Mouse (Mus musculus) hindbrain, embryonic 11.5 days (tissue): ENCODE data around the gene Acot11. TPM values are rescaled to one million over a fixed set of nuclear protein-coding genes. Genes with fewer than 3 reads are reported as not detected.
A peak's percentile ranks its signal among the peaks of the same experiment; 100 is the strongest.

Experiments
- ATAC-seq: fragments of 200-750 bp; cut with Nextera tagmentation; 2 replicates; pipeline ENCODE4 v1.8.0; 2017; ENCODE audit warnings: mild to moderate bottlenecking, moderate TSS enrichment, moderate library complexity; ENCODE audit not compliant: low FRiP score
- DNase-seq: peaks from one replicate; pipeline ENCODE4 v3.0.0-alpha.2; 2015; ENCODE audit warnings: low spot score
- H3K27ac ChIP-seq: fragments of 300-500 bp; sonication (generic); 2 replicates; pipeline ENCODE4 v1.5.1; 2014; ENCODE audit warnings: mild to moderate bottlenecking, low read depth, low read length
- H3K27me3 ChIP-seq: fragments of 300-500 bp; sonication (generic); 2 replicates; pipeline ENCODE4 v1.6.1; 2014; ENCODE audit warnings: mild to moderate bottlenecking, low read length, moderate library complexity, mixed read lengths; ENCODE audit not compliant: control insufficient read depth, insufficient read depth
- H3K36me3 ChIP-seq: fragments of 300-500 bp; sonication (generic); 2 replicates; pipeline ENCODE4 v1.6.1; 2014; ENCODE audit warnings: mild to moderate bottlenecking, low read length, moderate library complexity, mixed read lengths; ENCODE audit not compliant: control insufficient read depth, insufficient read depth
- H3K4me1 ChIP-seq: fragments of 300-500 bp; sonication (generic); replicated peaks from 2 replicates; pipeline ENCODE4 v1.6.1; 2014; ENCODE audit warnings: low read length, mixed read lengths; ENCODE audit not compliant: control insufficient read depth, insufficient read depth
- H3K4me2 ChIP-seq: fragments of 300-500 bp; sonication (generic); replicated peaks from 2 replicates; pipeline ENCODE4 v1.6.1; 2014; ENCODE audit warnings: mild to moderate bottlenecking, low read depth, low read length
- H3K4me3 ChIP-seq: fragments of 300-500 bp; sonication (generic); 2 replicates; pipeline ENCODE4 v1.5.1; 2014; ENCODE audit warnings: low read depth, low read length
- H3K9ac ChIP-seq: fragments of 300-500 bp; sonication (generic); 2 replicates; pipeline ENCODE4 v1.6.1; 2014; ENCODE audit warnings: low read depth, low read length
- H3K9me3 ChIP-seq: fragments of 300-500 bp; sonication (generic); 2 replicates; pipeline ENCODE4 v1.6.1; 2016; ENCODE audit warnings: low read length; ENCODE audit not compliant: control insufficient read depth
- WGBS: fragments of 180-500 bp; shearing (Covaris S2); extraction: QIAGEN DNeasy Blood & Tissue Kit; methylation state at CpG from one replicate; pipeline ENCODE4 v1.1.7; 2014; 5-methylcytosine and 5-hydroxymethylcytosine counted together
- polyA plus RNA-seq: library from polyadenylated mRNA; unstranded; fragments of >200 nt; fragmentation: Nextera tagmentation; extraction: Ambion mirVana; gene quantifications from 2 replicates; pipeline ENCODE4 v1.2.1, GENCODE M21; 2014

Acot11 gene
- polyA plus RNA-seq, 1 experiment from 2014 or later = 1.4 TPM

GRCm38 (mm10) chr4:106818332-106818731, 13.5 kb upstream of the Acot11 start:
- Histone ChIP-seq H3K4me2 (no peak overlapping the region), H3K36me3 (no peaks in the 10 kb centered on the region), H3K4me3 (no peak overlapping the region), H3K9me3 (no peaks in the 10 kb centered on the region), H3K9ac (no peak overlapping the region), H3K27ac (no peak overlapping the region), H3K27me3 (no peaks in the 10 kb centered on the region), H3K4me1 (no peaks in the 10 kb centered on the region)
- no peak for DNase-seq
- ATAC-seq = no peak
- WGBS = 74% methylated on average over 6 of the region's 6 CpGs

- 91% methylated on average over 4 of the region's 4 CpGs for WGBS
These were observed 12.2 kb upstream of the Acot11 start for GRCm38 (mm10) chr4:106817017-106817416.

GRCm38 (mm10) chr4:106815396-106816324, 10.9 kb upstream of the Acot11 start:
- no peak for DNase-seq
- no peak overlapping the region for H3K4me3 ChIP-seq
- no peaks in the 10 kb centered on the region for H3K27me3 ChIP-seq
- ATAC-seq = no peak
- no peak overlapping the region for H3K27ac ChIP-seq
- no peaks in the 10 kb centered on the region for H3K4me1 ChIP-seq
- H3K36me3 ChIP-seq = no peaks in the 10 kb centered on the region
- no peak overlapping the region for H3K9ac ChIP-seq
- no peak overlapping the region for H3K4me2 ChIP-seq
- WGBS = 74% methylated on average over 22 of the region's 25 CpGs
- H3K9me3 ChIP-seq = no peaks in the 10 kb centered on the region

More at GRCm38 (mm10) chr4:106817017-106817416, 12.2 kb upstream of the Acot11 start:
- Histone ChIP-seq H3K27me3 (no peaks in the 10 kb centered on the region), H3K4me3 (no peak overlapping the region), H3K4me2 (no peak overlapping the region), H3K9ac (no peak overlapping the region), H3K9me3 (no peaks in the 10 kb centered on the region), H3K27ac (no peak overlapping the region), H3K36me3 (no peaks in the 10 kb centered on the region), H3K4me1 (no peaks in the 10 kb centered on the region)
- DNase-seq = no peak
- no peak for ATAC-seq

GRCm38 (mm10) chr4:106811162-106811561, 6.4 kb upstream of the Acot11 start:
- 94% methylated on average over 8 of the region's 8 CpGs for WGBS

GRCm38 (mm10) chr4:106810039-106810438, 5.2 kb upstream of the Acot11 start:
- DNase-seq (no peak), ATAC-seq (no peak)
- Histone ChIP-seq H3K27ac (no peak overlapping the region), H3K4me1 (peaks cover 2% of the 10 kb centered on the region; the same call in 1 of the 2 replicates), H3K27me3 (peaks cover 3% of the 10 kb centered on the region; the same call in 1 of the 2 replicates), H3K9me3 (no peaks in the 10 kb centered on the region), H3K4me3 (no peak overlapping the region), H3K36me3 (no peaks in the 10 kb centered on the region), H3K4me2 (no peak overlapping the region), H3K9ac (no peak overlapping the region)
- WGBS = 89% methylated on average over 6 of the region's 6 CpGs

More at GRCm38 (mm10) chr4:106811162-106811561, 6.4 kb upstream of the Acot11 start:
- Histone ChIP-seq H3K9me3 (no peaks in the 10 kb centered on the region), H3K27me3 (no peaks in the 10 kb centered on the region), H3K4me2 (no peak overlapping the region), H3K36me3 (no peaks in the 10 kb centered on the region), H3K9ac (no peak overlapping the region), H3K27ac (no peak overlapping the region), H3K4me3 (no peak overlapping the region), H3K4me1 (no peaks in the 10 kb centered on the region)
- DNase-seq (no peak), ATAC-seq (no peak)

- WGBS = 85% methylated on average over 3 of the region's 3 CpGs
- DNase-seq (no peak), ATAC-seq (no peak)
- Histone ChIP-seq H3K4me3 (no peak overlapping the region), H3K9ac (no peak overlapping the region), H3K27ac (no peak overlapping the region), H3K4me2 (no peak overlapping the region), H3K9me3 (no peaks in the 10 kb centered on the region), H3K27me3 (peaks cover 8% of the 10 kb centered on the region; the same call in 1 of the 2 replicates), H3K4me1 (peaks cover 2% of the 10 kb centered on the region; the same call in 1 of the 2 replicates), H3K36me3 (no peaks in the 10 kb centered on the region)
These were observed 2.5 kb upstream of the Acot11 start for GRCm38 (mm10) chr4:106807287-106807686.

- WGBS = 51% methylated on average over 2 of the region's 2 CpGs
- H3K27ac ChIP-seq = no peak overlapping the region
- H3K4me1 ChIP-seq = peaks cover 2% of the 10 kb centered on the region; the same call in 1 of the 2 replicates
- peaks cover 8% of the 10 kb centered on the region; the same call in 1 of the 2 replicates for H3K27me3 ChIP-seq
- no peak overlapping the region for H3K9ac ChIP-seq
- no peaks in the 10 kb centered on the region for H3K36me3 ChIP-seq
- no peak overlapping the region for H3K4me2 ChIP-seq
- no peak for ATAC-seq
- DNase-seq = no peak
- no peaks in the 10 kb centered on the region for H3K9me3 ChIP-seq
- no peak overlapping the region for H3K4me3 ChIP-seq
These were observed 1.1 kb upstream of the Acot11 start for GRCm38 (mm10) chr4:106805890-106806289.

GRCm38 (mm10) chr4:106804201-106804909, 443 bp downstream of the Acot11 start:
- H3K4me1 ChIP-seq = peaks cover 5% of the 10 kb centered on the region; the same call in 1 of the 2 replicates
- H3K4me2 ChIP-seq = peak overlapping the region; percentile 29
- no peaks in the 10 kb centered on the region for H3K36me3 ChIP-seq
- no peaks in the 10 kb centered on the region for H3K9me3 ChIP-seq
- WGBS = 40% methylated on average over 16 of the region's 16 CpGs
- H3K27ac ChIP-seq = no peak overlapping the region
- H3K4me3 ChIP-seq = peak overlapping the region; percentile 1; the same call in 1 of the 2 replicates
- ATAC-seq (no peak), DNase-seq (no peak)
- peaks cover 8% of the 10 kb centered on the region; the same call in 1 of the 2 replicates for H3K27me3 ChIP-seq
- H3K9ac ChIP-seq = peak overlapping the region; percentile 32
